Mouse (Mus musculus) hindbrain, embryonic 16.5 days (tissue): ENCODE results near the gene Fam122a. TPM values are rescaled to one million over a fixed set of nuclear protein-coding genes. Genes with fewer than 3 reads are reported as not detected.
A peak's percentile ranks its signal among the peaks of the same experiment; 100 is the strongest.

Source experiments
- ATAC-seq: fragments of 200-750 bp; cut with Nextera tagmentation; 2 replicates; pipeline ENCODE4 v1.8.0; 2017; ENCODE audit warnings: moderate TSS enrichment, moderate library complexity
- H3K27ac ChIP-seq: fragments of 300-500 bp; sonication (generic); 2 replicates; pipeline ENCODE4 v1.5.1; 2014; ENCODE audit warnings: low read depth, mild to moderate bottlenecking, control low read depth, low read length, moderate library complexity
- H3K27me3 ChIP-seq: fragments of 300-500 bp; sonication (generic); replicated peaks from 2 replicates; pipeline ENCODE4 v1.6.1; 2014; ENCODE audit warnings: low read length; ENCODE audit not compliant: control insufficient read depth, insufficient read depth
- H3K36me3 ChIP-seq: fragments of 300-500 bp; sonication (generic); 2 replicates; pipeline ENCODE4 v1.6.1; 2014; ENCODE audit warnings: mild to moderate bottlenecking, low read length, moderate library complexity, mixed read lengths; ENCODE audit not compliant: control insufficient read depth, insufficient read depth
- H3K4me1 ChIP-seq: fragments of 300-500 bp; sonication (generic); 2 replicates; pipeline ENCODE4 v1.6.1; 2014; ENCODE audit warnings: low read depth, low read length; ENCODE audit not compliant: control insufficient read depth, insufficient read depth
- H3K4me2 ChIP-seq: fragments of 300-500 bp; sonication (generic); 2 replicates; pipeline ENCODE4 v1.6.1; 2014; ENCODE audit warnings: mild to moderate bottlenecking, low read length, control low read depth, moderate library complexity
- H3K4me3 ChIP-seq: fragments of 300-500 bp; sonication (generic); 2 replicates; pipeline ENCODE4 v1.5.1; 2014; ENCODE audit warnings: mild to moderate bottlenecking, low read length, control low read depth, moderate library complexity
- H3K9ac ChIP-seq: fragments of 300-500 bp; sonication (generic); 2 replicates; pipeline ENCODE4 v1.6.1; 2014; ENCODE audit warnings: low read depth, mild to moderate bottlenecking, control low read depth, low read length, moderate library complexity
- H3K9me3 ChIP-seq: fragments of 300-500 bp; sonication (generic); 2 replicates; pipeline ENCODE4 v1.6.1; 2014; ENCODE audit warnings: mild to moderate bottlenecking, low read length, moderate library complexity; ENCODE audit not compliant: control insufficient read depth
- WGBS: fragments of 180-500 bp; shearing (Covaris S2); extraction: QIAGEN DNeasy Blood & Tissue Kit; methylation state at CpG from one replicate; pipeline ENCODE4 v1.1.7; 2014; 5-methylcytosine and 5-hydroxymethylcytosine counted together
- polyA plus RNA-seq: library from polyadenylated mRNA; unstranded; fragments of >200 nt; fragmentation: Nextera tagmentation; extraction: Ambion mirVana; gene quantifications from 2 replicates; pipeline ENCODE4 v1.2.1, GENCODE M21; 2015

Gene Fam122a
- polyA plus RNA-seq, 1 experiment from 2014 or later: 53.9 TPM

DNA sequence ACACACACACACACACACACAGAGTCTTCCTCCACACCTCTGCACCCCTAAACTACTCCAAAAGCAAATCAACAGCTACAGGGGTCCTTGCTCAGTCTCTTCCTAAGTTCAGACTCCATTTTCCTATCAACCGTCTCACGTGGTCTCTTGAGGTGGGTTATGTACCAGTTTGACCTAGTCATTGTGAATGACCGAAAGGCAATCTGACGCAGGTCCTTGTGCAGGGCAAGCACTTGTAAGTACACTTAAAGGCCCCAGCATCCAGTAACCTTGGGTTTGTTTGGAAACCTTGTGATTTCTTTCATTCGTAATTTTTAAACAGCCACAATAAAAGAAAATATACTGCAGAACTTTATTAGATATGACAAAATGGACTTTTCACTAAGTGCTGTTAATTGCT is 4.6 kb downstream of the Fam122a start:
- Histone ChIP-seq H3K4me3 (no peak overlapping the region), H3K4me1 (peaks cover 10% of the 10 kb centered on the region), H3K27me3 (no peaks in the 10 kb centered on the region), H3K27ac (no peak overlapping the region), H3K36me3 (no peaks in the 10 kb centered on the region), H3K4me2 (no peak overlapping the region), H3K9ac (no peak overlapping the region), H3K9me3 (no peaks in the 10 kb centered on the region)
- ATAC-seq: no peak
- WGBS: 93% methylated on average over 5 of the region's 5 CpGs

GRCm38 (mm10) chr19:24471538-24471937 is 5.6 kb downstream of the Fam122a start:
- Histone ChIP-seq H3K36me3 (no peaks in the 10 kb centered on the region), H3K4me1 (peaks cover 10% of the 10 kb centered on the region), H3K4me3 (no peak overlapping the region), H3K4me2 (no peak overlapping the region), H3K27ac (no peak overlapping the region), H3K9ac (no peak overlapping the region), H3K27me3 (no peaks in the 10 kb centered on the region), H3K9me3 (no peaks in the 10 kb centered on the region)
- WGBS: 91% methylated on average over 6 of the region's 6 CpGs
- ATAC-seq: no peak

- Histone ChIP-seq H3K4me3 (no peak overlapping the region), H3K4me2 (no peak overlapping the region), H3K27ac (no peak overlapping the region), H3K36me3 (no peaks in the 10 kb centered on the region), H3K4me1 (no peaks in the 10 kb centered on the region), H3K9me3 (no peaks in the 10 kb centered on the region), H3K27me3 (no peaks in the 10 kb centered on the region), H3K9ac (no peak overlapping the region)
- no peak for ATAC-seq
- WGBS: 64% methylated on average over 4 of the region's 4 CpGs
These were observed 7.9 kb downstream of the Fam122a start for GRCm38 (mm10) chr19:24469216-24469615.

DNA sequence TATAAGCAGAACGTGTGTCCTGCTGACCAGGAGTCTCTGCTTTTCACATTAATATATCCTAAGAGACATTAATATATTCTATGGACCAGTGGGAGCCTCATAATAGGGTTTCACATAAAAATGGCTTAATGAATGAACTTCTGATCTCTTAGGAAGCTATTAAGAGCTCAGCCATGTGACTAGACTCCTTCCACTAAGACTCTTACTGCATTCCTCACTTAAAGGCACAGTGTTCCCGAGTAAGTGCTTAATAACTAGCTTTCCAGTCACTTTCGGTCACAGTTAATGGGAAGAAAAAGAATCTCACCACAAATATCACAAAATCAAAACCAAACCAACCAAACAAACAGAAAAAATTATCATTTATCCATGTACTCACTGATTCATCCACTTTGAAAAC is 8.5 kb downstream of the Fam122a start:
- Histone ChIP-seq H3K36me3 (no peaks in the 10 kb centered on the region), H3K27me3 (no peaks in the 10 kb centered on the region), H3K4me3 (no peak overlapping the region), H3K9ac (no peak overlapping the region), H3K9me3 (no peaks in the 10 kb centered on the region), H3K27ac (no peak overlapping the region), H3K4me1 (no peaks in the 10 kb centered on the region), H3K4me2 (no peak overlapping the region)
- WGBS: 75% methylated on average over 3 of the region's 3 CpGs
- ATAC-seq: no peak

DNA sequence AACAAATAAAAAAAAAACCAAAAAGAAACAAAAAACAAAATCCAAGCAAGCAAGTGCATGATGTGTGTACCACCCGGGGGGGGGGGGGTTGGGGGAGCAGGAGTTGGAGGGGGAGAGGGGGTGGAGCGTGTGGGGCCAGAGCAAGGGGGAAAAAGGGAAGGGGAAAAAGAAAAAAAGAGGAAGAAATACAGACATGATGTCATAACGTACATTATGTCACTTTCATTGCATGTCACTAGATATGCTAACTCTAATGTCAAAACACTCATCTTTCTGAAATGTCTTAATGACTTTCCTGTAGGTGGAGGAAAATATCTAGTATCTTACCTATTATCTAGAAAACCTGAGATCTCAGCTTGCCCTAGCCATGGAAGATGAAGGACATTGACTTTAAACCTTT is 14.1 kb downstream of the Fam122a start:
- no peak for ATAC-seq
- 87% methylated on average over 3 of the region's 3 CpGs for WGBS

DNA sequence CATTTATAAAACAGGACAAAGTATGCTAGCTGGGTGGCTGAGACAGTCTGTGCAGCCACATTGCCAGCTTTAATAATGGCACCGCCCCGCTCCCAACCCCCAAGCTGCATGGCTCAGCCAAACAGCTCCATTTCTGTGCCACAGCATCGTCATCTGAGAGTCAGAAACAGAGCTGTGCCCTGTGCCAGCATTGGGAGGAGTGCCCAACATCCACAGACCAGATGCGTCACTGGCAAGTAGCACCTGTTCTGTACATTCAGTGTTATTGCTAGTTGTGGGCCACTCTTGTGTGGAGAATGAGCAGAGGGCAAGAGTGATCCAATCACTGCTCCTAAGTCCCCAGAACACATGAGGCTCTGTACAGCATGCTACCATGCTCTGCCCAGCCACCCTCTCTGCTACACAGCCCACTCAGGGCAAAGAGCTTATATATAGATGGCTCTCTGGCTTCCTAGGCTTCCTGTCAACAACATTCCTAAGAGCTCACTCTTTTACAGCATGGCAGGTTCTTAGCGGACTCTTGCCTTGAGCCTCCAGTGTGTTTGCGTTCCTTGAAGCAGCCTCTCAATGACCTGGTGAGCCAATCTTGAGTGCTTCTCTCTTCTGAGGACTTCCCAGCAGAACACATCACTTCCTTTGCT is 20.4 kb downstream of the Fam122a start:
- H3K9me3 ChIP-seq: no peaks in the 10 kb centered on the region
- no peak overlapping the region for H3K9ac ChIP-seq
- no peaks in the 10 kb centered on the region for H3K27me3 ChIP-seq
- H3K4me3 ChIP-seq: no peak overlapping the region
- no peaks in the 10 kb centered on the region for H3K36me3 ChIP-seq
- no peak overlapping the region for H3K27ac ChIP-seq
- 82% methylated on average over 6 of the region's 6 CpGs for WGBS
- no peak overlapping the region for H3K4me2 ChIP-seq
- ATAC-seq: peak; percentile 38; the same call in 1 of the 2 replicates
- peaks cover 8% of the 10 kb centered on the region for H3K4me1 ChIP-seq

More for the DNA sequence above, 14.1 kb downstream of the Fam122a start:
- Histone ChIP-seq H3K4me3 (no peak overlapping the region), H3K27me3 (no peaks in the 10 kb centered on the region), H3K36me3 (no peaks in the 10 kb centered on the region), H3K4me2 (no peak overlapping the region), H3K4me1 (no peaks in the 10 kb centered on the region), H3K27ac (no peak overlapping the region), H3K9ac (no peak overlapping the region), H3K9me3 (no peaks in the 10 kb centered on the region)

GRCm38 (mm10) chr19:24455249-24455960 is 21.8 kb downstream of the Fam122a start:
- no peak overlapping the region for H3K4me3 ChIP-seq
- ATAC-seq: no peak
- WGBS: 73% methylated on average over 6 of the region's 6 CpGs
- no peaks in the 10 kb centered on the region for H3K27me3 ChIP-seq
- H3K27ac ChIP-seq: no peak overlapping the region
- peaks cover 8% of the 10 kb centered on the region for H3K4me1 ChIP-seq
- H3K36me3 ChIP-seq: no peaks in the 10 kb centered on the region
- no peaks in the 10 kb centered on the region for H3K9me3 ChIP-seq
- no peak overlapping the region for H3K9ac ChIP-seq
- H3K4me2 ChIP-seq: no peak overlapping the region

GRCm38 (mm10) chr19:24454451-24454850 is 22.7 kb downstream of the Fam122a start:
- no peaks in the 10 kb centered on the region for H3K27me3 ChIP-seq
- H3K4me1 ChIP-seq: peaks cover 8% of the 10 kb centered on the region
- no peaks in the 10 kb centered on the region for H3K9me3 ChIP-seq
- no peak overlapping the region for H3K9ac ChIP-seq
- no peak for ATAC-seq
- H3K27ac ChIP-seq: no peak overlapping the region
- 89% methylated on average over 2 of the region's 2 CpGs for WGBS
- no peak overlapping the region for H3K4me3 ChIP-seq
- no peak overlapping the region for H3K4me2 ChIP-seq
- H3K36me3 ChIP-seq: no peaks in the 10 kb centered on the region

GRCm38 (mm10) chr19:24453379-24453778 is 23.8 kb downstream of the Fam122a start:
- H3K36me3 ChIP-seq: no peaks in the 10 kb centered on the region
- ATAC-seq: peak; percentile 49; the same call in 1 of the 2 replicates
- peak overlapping the region; percentile 45; the same call in 1 of the 2 replicates for H3K9ac ChIP-seq
- no peaks in the 10 kb centered on the region for H3K27me3 ChIP-seq
- H3K9me3 ChIP-seq: no peaks in the 10 kb centered on the region
- H3K4me3 ChIP-seq: 0 out of 2 replicates have a peak overlapping the region, but pooled peaks have one; percentile 17
- 18% methylated on average over 13 of the region's 13 CpGs for WGBS
- H3K27ac ChIP-seq: no peak overlapping the region; the same call in 1 of the 2 replicates
- H3K4me2 ChIP-seq: peak overlapping the region; percentile 53
- H3K4me1 ChIP-seq: peaks cover 8% of the 10 kb centered on the region
